Mouse (Mus musculus) CD4-positive, CD25-positive, alpha-beta regulatory T cell, adult 9 weeks (primary cell): ENCODE results near the gene Prrc2a. TPM values are rescaled to one million over a fixed set of nuclear protein-coding genes. Genes with fewer than 3 reads are reported as not detected.

Experiments
- polyA plus RNA-seq: library from polyadenylated mRNA; unstranded; fragments of 100-300 nt; shearing (Covaris generic); gene quantifications from one replicate; pipeline ENCODE4 v1.2.1, GENCODE M21; 2017

The Prrc2a gene
- polyA plus RNA-seq, 1 experiment from 2014 or later, result 29.3 TPM

Other genes starting within 250 kb of the Prrc2a start
- gene Neu1, start 233.6 kb downstream of the Prrc2a start, polyA plus RNA-seq, result 107 TPM
- 1.3 TPM for gene Hspa1b, start 205.7 kb downstream of the Prrc2a start, polyA plus RNA-seq
- not detected for gene Gm20481, start 195.0 kb downstream of the Prrc2a start, polyA plus RNA-seq
- 0.56 TPM for gene Hspa1a, start 192.7 kb downstream of the Prrc2a start, polyA plus RNA-seq
- gene Hspa1l, start 192.2 kb downstream of the Prrc2a start, polyA plus RNA-seq, result not detected
- gene Lsm2, start 183.0 kb downstream of the Prrc2a start, polyA plus RNA-seq, result 38.4 TPM
- 124 TPM for gene Vars, start 163.9 kb downstream of the Prrc2a start, polyA plus RNA-seq
- gene Vwa7, start 148.3 kb downstream of the Prrc2a start, polyA plus RNA-seq, result 0.17 TPM
- gene Sapcd1, start 136.9 kb downstream of the Prrc2a start, polyA plus RNA-seq, result 3.2 TPM
- 2.7 TPM for gene Msh5, start 118.2 kb downstream of the Prrc2a start, polyA plus RNA-seq
- 654 TPM for gene Clic1, start 114.9 kb downstream of the Prrc2a start, polyA plus RNA-seq
- gene Ddah2, start 105.9 kb downstream of the Prrc2a start, polyA plus RNA-seq, result 3.6 TPM
- not detected for gene Ly6g6c, start 99.5 kb downstream of the Prrc2a start, polyA plus RNA-seq
- not detected for gene Mpig6b, start 98.7 kb downstream of the Prrc2a start, polyA plus RNA-seq
- not detected for gene Ly6g6e, start 88.0 kb downstream of the Prrc2a start, polyA plus RNA-seq
- gene Ly6g6d, start 86.8 kb downstream of the Prrc2a start, polyA plus RNA-seq, result not detected
- not detected for gene Ly6g6f, start 79.3 kb downstream of the Prrc2a start, polyA plus RNA-seq
- 84.0 TPM for gene Abhd16a, start 75.6 kb downstream of the Prrc2a start, polyA plus RNA-seq
- not detected for gene Ly6g5c, start 56.6 kb downstream of the Prrc2a start, polyA plus RNA-seq
- gene Ly6g5b, start 49.5 kb downstream of the Prrc2a start, polyA plus RNA-seq, result 2.5 TPM
- 70.3 TPM for gene Gpank1, start 43.4 kb downstream of the Prrc2a start, polyA plus RNA-seq
- gene Csnk2b, start 42.8 kb downstream of the Prrc2a start, polyA plus RNA-seq, result 338 TPM
- gene D17H6S53E, start 38.5 kb downstream of the Prrc2a start, polyA plus RNA-seq, result 4.3 TPM
- not detected for gene Apom, start 32.8 kb downstream of the Prrc2a start, polyA plus RNA-seq
- 57.4 TPM for gene Bag6, start 29.7 kb downstream of the Prrc2a start, polyA plus RNA-seq
- gene Aif1, start 11.2 kb upstream of the Prrc2a start, polyA plus RNA-seq, result 5.1 TPM
- gene Lst1, start 23.5 kb upstream of the Prrc2a start, polyA plus RNA-seq, result 11.8 TPM
- gene Ltb, start 29.5 kb upstream of the Prrc2a start, polyA plus RNA-seq, result 818 TPM
- gene Tnf, start 37.1 kb upstream of the Prrc2a start, polyA plus RNA-seq, result 55.3 TPM
- 130 TPM for gene Lta, start 40.5 kb upstream of the Prrc2a start, polyA plus RNA-seq
- gene Gm16181, start 55.9 kb upstream of the Prrc2a start, polyA plus RNA-seq, result 1.2 TPM
- 5.8 TPM for gene Atp6v1g2, start 68.8 kb upstream of the Prrc2a start, polyA plus RNA-seq
- gene Nfkbil1, start 70.9 kb upstream of the Prrc2a start, polyA plus RNA-seq, result 10.5 TPM
- gene Ddx39b, start 76.8 kb upstream of the Prrc2a start, polyA plus RNA-seq, result 286 TPM
- 5,181 TPM for gene H2-D1, start 97.8 kb upstream of the Prrc2a start, polyA plus RNA-seq
- 0.15 TPM for gene H2-Q1, start 155.5 kb upstream of the Prrc2a start, polyA plus RNA-seq
- 20.2 TPM for gene H2-Q2, start 177.3 kb upstream of the Prrc2a start, polyA plus RNA-seq
- 45.7 TPM for gene H2-Q4, start 214.7 kb upstream of the Prrc2a start, polyA plus RNA-seq